Mouse (Mus musculus): ENCODE results near the gene Dct.

Dct gene

GRCm38 (mm10) chr14:118051975-118052630 is at the start of gene Dct:
TSS of gene Dct (minus strand) at chr14:118052244.
- in situ Hi-C loops (cut with MboI; ENCODE audit: low pct_unique_long_range_greater_than_20kb in 1 of 2, low sequenced_read_pairs in 2 of 2, unreplicated experiment in 1 of 2), result no loop called here

- in situ Hi-C loops (cut with MboI; ENCODE audit: low pct_unique_long_range_greater_than_20kb in 1 of 2, low sequenced_read_pairs in 2 of 2, unreplicated experiment in 1 of 2), result no loop called here
Measured at GRCm38 (mm10) chr14:118101227-118101990, 49.4 kb upstream of the Dct start.

GRCm38 (mm10) chr14:118098265-118098664 is 46.2 kb upstream of the Dct start:
- in situ Hi-C loops (cut with MboI; ENCODE audit: low pct_unique_long_range_greater_than_20kb in 1 of 2, low sequenced_read_pairs in 2 of 2, unreplicated experiment in 1 of 2), result no loop called here

GRCm38 (mm10) chr14:118089806-118090392 is 37.9 kb upstream of the Dct start:
- in situ Hi-C loops (cut with MboI; ENCODE audit: low pct_unique_long_range_greater_than_20kb in 1 of 2, low sequenced_read_pairs in 2 of 2, unreplicated experiment in 1 of 2), result no loop called here

- in situ Hi-C loops (cut with MboI; ENCODE audit: low pct_unique_long_range_greater_than_20kb in 1 of 2, low sequenced_read_pairs in 2 of 2, unreplicated experiment in 1 of 2), result no loop called here
Measured at GRCm38 (mm10) chr14:118089215-118089805, 37.3 kb upstream of the Dct start.

- in situ Hi-C loops (cut with MboI; ENCODE audit: low pct_unique_long_range_greater_than_20kb in 1 of 2, low sequenced_read_pairs in 2 of 2, unreplicated experiment in 1 of 2), result no loop called here
Measured at GRCm38 (mm10) chr14:118088437-118089207, 36.6 kb upstream of the Dct start.

GRCm38 (mm10) chr14:118086271-118087035 is 34.4 kb upstream of the Dct start:
- in situ Hi-C loops (cut with MboI; ENCODE audit: low pct_unique_long_range_greater_than_20kb in 1 of 2, low sequenced_read_pairs in 2 of 2, unreplicated experiment in 1 of 2), result no loop called here

GRCm38 (mm10) chr14:118083851-118084250 is 31.8 kb upstream of the Dct start:
- in situ Hi-C loops (cut with MboI; ENCODE audit: low pct_unique_long_range_greater_than_20kb in 1 of 2, low sequenced_read_pairs in 2 of 2, unreplicated experiment in 1 of 2), result no loop called here

- in situ Hi-C loops (cut with MboI; ENCODE audit: low pct_unique_long_range_greater_than_20kb in 1 of 2, low sequenced_read_pairs in 2 of 2, unreplicated experiment in 1 of 2), result no loop called here
Measured at GRCm38 (mm10) chr14:118080606-118081005, 28.6 kb upstream of the Dct start.

GRCm38 (mm10) chr14:118070100-118070499 is 18.1 kb upstream of the Dct start:
- in situ Hi-C loops (cut with MboI; ENCODE audit: low pct_unique_long_range_greater_than_20kb in 1 of 2, low sequenced_read_pairs in 2 of 2, unreplicated experiment in 1 of 2), result no loop called here

- in situ Hi-C loops (cut with MboI; ENCODE audit: low pct_unique_long_range_greater_than_20kb in 1 of 2, low sequenced_read_pairs in 2 of 2, unreplicated experiment in 1 of 2), result no loop called here
Measured at GRCm38 (mm10) chr14:118069439-118070079, 17.5 kb upstream of the Dct start.

GRCm38 (mm10) chr14:118061766-118062432 is 9.9 kb upstream of the Dct start:
- in situ Hi-C loops (cut with MboI; ENCODE audit: low pct_unique_long_range_greater_than_20kb in 1 of 2, low sequenced_read_pairs in 2 of 2, unreplicated experiment in 1 of 2), result no loop called here

- in situ Hi-C loops (cut with MboI; ENCODE audit: low pct_unique_long_range_greater_than_20kb in 1 of 2, low sequenced_read_pairs in 2 of 2, unreplicated experiment in 1 of 2), result no loop called here
Measured at GRCm38 (mm10) chr14:118058581-118058886, 6.5 kb upstream of the Dct start.

GRCm38 (mm10) chr14:118057696-118058580 is 5.9 kb upstream of the Dct start:
- in situ Hi-C loops (cut with MboI; ENCODE audit: low pct_unique_long_range_greater_than_20kb in 1 of 2, low sequenced_read_pairs in 2 of 2, unreplicated experiment in 1 of 2), result no loop called here

- in situ Hi-C loops (cut with MboI; ENCODE audit: low pct_unique_long_range_greater_than_20kb in 1 of 2, low sequenced_read_pairs in 2 of 2, unreplicated experiment in 1 of 2), result no loop called here
Measured at GRCm38 (mm10) chr14:118052770-118053169, 726 bp upstream of the Dct start.

- in situ Hi-C loops (cut with MboI; ENCODE audit: low pct_unique_long_range_greater_than_20kb in 1 of 2, low sequenced_read_pairs in 2 of 2, unreplicated experiment in 1 of 2), result no loop called here
Measured at GRCm38 (mm10) chr14:118051396-118051795, 648 bp downstream of the Dct start.
